Mouse (Mus musculus): ENCODE results near the gene Tceal9.

- TF ChIP-seq CTCF (IDR thresholded peaks at IDR 0.05) = no peak
- no peak for TF ChIP-seq POLR2A (IDR thresholded peaks at IDR 0.05; ENCODE audit: insufficient read depth, low read depth, low read length)
These were observed 3.9 kb downstream of the Tceal9 start for GRCm38 (mm10) chrX:136248811-136249210.

Data from heart, adult 2 months (tissue).